Mouse (Mus musculus) hindbrain, postnatal 0 days (tissue): ENCODE measurements around the gene Bri3bp. TPM values are rescaled to one million over a fixed set of nuclear protein-coding genes. Genes with fewer than 3 reads are reported as not detected.

Experiments
- ATAC-seq: fragments of 200-750 bp; cut with Nextera tagmentation; 2 replicates; pipeline ENCODE4 v1.8.0; 2017; ENCODE audit warnings: mild to moderate bottlenecking, moderate TSS enrichment, moderate library complexity
- DNase-seq: peaks from one replicate; pipeline ENCODE4 v3.0.0-alpha.2; 2015; ENCODE audit warnings: low spot score
- H3K27ac ChIP-seq: fragments of 300-500 bp; sonication (generic); 2 replicates; pipeline ENCODE4 v1.5.1; 2014; ENCODE audit warnings: mild to moderate bottlenecking
- H3K27me3 ChIP-seq: fragments of 300-500 bp; sonication (generic); 2 replicates; pipeline ENCODE4 v1.6.1; 2014; ENCODE audit warnings: low read length, mixed read lengths; ENCODE audit not compliant: insufficient read depth
- H3K36me3 ChIP-seq: fragments of 300-500 bp; sonication (generic); 2 replicates; pipeline ENCODE4 v1.6.1; 2014; ENCODE audit warnings: low read length, mixed read lengths; ENCODE audit not compliant: insufficient read depth
- H3K4me1 ChIP-seq: fragments of 300-500 bp; sonication (generic); 2 replicates; pipeline ENCODE4 v1.6.1; 2014; ENCODE audit warnings: antibody characterized with exemption, low read length, mixed read lengths; ENCODE audit not compliant: insufficient read depth
- H3K4me2 ChIP-seq: fragments of 300-500 bp; sonication (generic); 2 replicates; pipeline ENCODE4 v1.6.1; 2014; ENCODE audit warnings: low read depth, mild to moderate bottlenecking, low read length, moderate library complexity, mixed read lengths
- H3K4me3 ChIP-seq: fragments of 300-500 bp; sonication (generic); 2 replicates; pipeline ENCODE4 v1.5.1; 2014; ENCODE audit warnings: low read length
- H3K9ac ChIP-seq: fragments of 300-500 bp; sonication (generic); replicated peaks from 2 replicates; pipeline ENCODE4 v1.6.1; 2014; ENCODE audit warnings: mild to moderate bottlenecking, low read length, moderate library complexity, mixed read lengths
- H3K9me3 ChIP-seq: fragments of 300-500 bp; sonication (generic); 2 replicates; pipeline ENCODE4 v1.6.1; 2016; ENCODE audit warnings: low read length, mixed read lengths
- CTCF ChIP-seq: IDR thresholded peaks from 2 replicates; pipeline ENCODE4 v1.5.1; 2016; ENCODE audit warnings: antibody characterized with exemption, control low read depth, low read depth
- WGBS: fragments of 180-500 bp; shearing (Covaris S2); extraction: QIAGEN DNeasy Blood & Tissue Kit; methylation state at CpG from one replicate; pipeline ENCODE4 v1.1.7; 2014; 5-methylcytosine and 5-hydroxymethylcytosine counted together
- polyA plus RNA-seq: library from polyadenylated mRNA; unstranded; fragments of >200 nt; fragmentation: Nextera tagmentation; extraction: Ambion mirVana; gene quantifications from 2 replicates; pipeline ENCODE4 v1.2.1, GENCODE M21; 2015
- total RNA-seq: library from RNA; depleted of rRNA; stranded (reverse); fragments of >200 nt; gene quantifications from 2 replicates; pipeline ENCODE4 v1.2.3, GENCODE M21; 2014

The Bri3bp gene
- total and polyA plus RNA-seq, 2 experiments from 2014 or later, result 44.2 to 91.2 TPM

DNA sequence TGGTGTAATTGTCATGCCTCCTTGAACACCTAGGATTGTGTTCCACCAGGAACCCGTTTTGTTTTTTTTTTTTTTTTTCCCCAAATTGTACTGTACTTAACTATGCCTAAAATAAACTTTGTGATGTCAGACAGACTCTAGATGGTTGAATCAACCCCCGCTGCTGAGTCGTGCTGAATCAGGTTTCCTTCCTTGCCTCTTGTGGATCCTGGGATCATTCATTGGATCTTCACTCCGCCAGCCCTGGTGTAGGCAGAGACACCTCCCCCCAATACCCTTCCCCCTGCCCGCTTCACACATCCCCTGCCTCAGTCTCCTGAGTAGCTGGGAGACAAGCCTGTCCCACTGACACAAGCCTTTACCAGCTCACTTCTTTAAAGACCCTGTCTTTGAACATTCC lies 7.9 kb downstream of the Bri3bp start:
- H3K27ac ChIP-seq, result no peak overlapping the region
- peaks cover 10% of the 10 kb centered on the region for H3K36me3 ChIP-seq
- 89% methylated on average over 5 of the region's 5 CpGs for WGBS
- H3K9ac ChIP-seq, result no peak overlapping the region
- no peaks in the 10 kb centered on the region for H3K27me3 ChIP-seq
- no peak overlapping the region for H3K4me2 ChIP-seq
- no peaks in the 10 kb centered on the region for H3K4me1 ChIP-seq
- H3K4me3 ChIP-seq, result no peak overlapping the region
- H3K9me3 ChIP-seq, result no peaks in the 10 kb centered on the region
- ATAC-seq (no peak), DNase-seq (no peak)
- no peak for TF ChIP-seq CTCF

DNA sequence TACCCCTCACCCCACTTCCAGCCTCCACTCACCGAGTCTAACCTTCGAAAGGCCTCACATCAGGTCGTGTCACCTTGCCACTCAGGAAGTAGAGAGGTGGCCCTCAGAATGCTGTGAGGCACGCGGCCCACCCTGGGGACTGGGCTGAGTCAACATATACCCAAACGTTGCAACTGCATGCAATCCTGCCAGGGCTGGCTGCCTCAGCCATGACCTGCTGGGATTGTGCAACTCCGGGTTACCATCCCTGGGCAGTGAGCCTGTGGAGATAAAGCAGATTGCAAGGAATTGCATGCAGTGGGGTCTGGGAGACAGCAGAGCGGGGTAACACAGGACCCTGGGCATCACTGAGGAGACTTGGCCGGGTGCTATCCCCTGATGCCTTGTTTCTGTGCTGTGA lies 11.2 kb downstream of the Bri3bp start:
- no peak overlapping the region for H3K4me3 ChIP-seq
- ATAC-seq, result no peak

DNA sequence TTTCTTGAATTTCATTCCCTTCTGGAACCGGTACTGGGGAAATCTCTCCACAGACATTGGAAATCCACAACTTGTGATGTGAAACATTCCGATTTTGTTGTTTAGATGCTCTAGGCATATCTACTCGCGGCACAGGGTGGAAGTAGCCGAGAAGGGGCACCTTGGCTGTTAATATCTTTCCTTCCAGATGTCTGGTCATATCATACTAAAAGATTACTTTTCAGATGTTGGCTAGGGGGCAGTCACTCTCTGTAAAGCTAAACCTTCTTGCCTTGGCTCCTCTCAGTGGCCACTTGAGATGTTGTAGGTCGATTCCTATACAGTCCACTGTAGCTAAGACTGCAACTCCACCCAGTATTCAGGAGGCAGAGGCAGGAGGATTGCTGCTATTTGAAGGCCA lies 14.7 kb downstream of the Bri3bp start:
- Histone ChIP-seq H3K27ac (no peak overlapping the region), H3K36me3 (peaks cover 23% of the 10 kb centered on the region), H3K9me3 (no peaks in the 10 kb centered on the region), H3K4me1 (no peaks in the 10 kb centered on the region), H3K4me3 (no peak overlapping the region), H3K9ac (no peak overlapping the region), H3K27me3 (no peaks in the 10 kb centered on the region), H3K4me2 (no peak overlapping the region)
- no peak for DNase-seq
- peak; percentile 5; the same call in 1 of the 2 replicates for TF ChIP-seq CTCF
- no peak for ATAC-seq
- 97% methylated on average over 6 of the region's 6 CpGs for WGBS

More for the DNA sequence above, 11.2 kb downstream of the Bri3bp start:
- peaks cover 23% of the 10 kb centered on the region for H3K36me3 ChIP-seq
- H3K4me2 ChIP-seq, result no peak overlapping the region
- no peaks in the 10 kb centered on the region for H3K9me3 ChIP-seq
- no peak overlapping the region for H3K9ac ChIP-seq
- no peaks in the 10 kb centered on the region for H3K4me1 ChIP-seq
- WGBS, result 91% methylated on average over 9 of the region's 9 CpGs
- no peak for DNase-seq
- H3K27me3 ChIP-seq, result no peaks in the 10 kb centered on the region
- TF ChIP-seq CTCF, result no peak
- H3K27ac ChIP-seq, result no peak overlapping the region

DNA sequence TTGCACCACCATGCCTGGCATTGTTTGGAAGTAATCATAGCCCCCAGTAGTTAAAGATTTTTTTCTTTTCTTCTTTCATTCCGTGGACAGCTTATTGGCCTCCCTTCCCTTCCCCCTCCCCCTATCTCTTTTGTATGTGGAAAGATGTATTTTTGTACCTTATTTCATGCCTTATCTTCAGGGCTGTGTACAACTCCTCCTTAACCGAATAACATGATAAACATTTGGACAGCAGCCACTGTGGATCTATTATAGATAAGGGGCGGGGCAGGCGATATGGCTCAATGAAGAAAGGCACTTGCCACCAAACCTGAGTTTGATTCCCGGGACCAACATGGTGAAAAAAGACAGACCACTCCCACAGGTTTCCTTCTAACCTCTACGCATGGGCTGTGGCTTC lies 16.2 kb downstream of the Bri3bp start:
- Histone ChIP-seq H3K4me3 (no peak overlapping the region), H3K4me1 (no peaks in the 10 kb centered on the region), H3K9me3 (no peaks in the 10 kb centered on the region), H3K4me2 (no peak overlapping the region), H3K27me3 (no peaks in the 10 kb centered on the region), H3K9ac (no peak overlapping the region), H3K27ac (no peak overlapping the region), H3K36me3 (peaks cover 17% of the 10 kb centered on the region; the same call in 1 of the 2 replicates)
- TF ChIP-seq CTCF, result no peak
- no peak for ATAC-seq
- 94% methylated on average over 6 of the region's 6 CpGs for WGBS
- no peak for DNase-seq

DNA sequence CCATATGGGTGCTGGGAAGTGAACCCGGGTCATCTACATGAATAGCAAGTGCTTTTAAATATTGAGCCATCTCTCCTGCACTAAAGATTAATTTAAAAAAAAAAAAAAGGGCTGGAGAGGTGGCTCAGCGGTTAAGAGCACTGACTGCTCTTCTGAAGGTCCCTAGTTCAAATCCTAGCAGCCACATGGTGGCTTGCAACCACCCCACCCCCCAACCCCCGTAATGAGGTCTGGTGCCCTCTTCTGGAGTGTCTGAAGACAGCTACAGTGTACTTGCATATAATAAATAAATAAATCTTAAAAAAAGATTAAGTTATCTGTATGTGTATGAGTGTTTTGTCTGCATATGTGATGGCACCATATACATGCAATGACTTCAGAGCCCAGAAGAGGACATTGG lies 19.2 kb downstream of the Bri3bp start:
- Histone ChIP-seq H3K4me1 (0 out of 2 replicates have a peak, but pooled peaks cover 5% of the 10 kb centered on the region), H3K27ac (no peak overlapping the region), H3K36me3 (0 out of 2 replicates have a peak, but pooled peaks cover 4% of the 10 kb centered on the region), H3K27me3 (no peaks in the 10 kb centered on the region), H3K4me3 (no peak overlapping the region), H3K9me3 (no peaks in the 10 kb centered on the region), H3K9ac (no peak overlapping the region), H3K4me2 (no peak overlapping the region)
- DNase-seq, result no peak
- 84% methylated on average over 3 of the region's 3 CpGs for WGBS
- TF ChIP-seq CTCF, result 0 out of 2 replicates have a peak, but pooled peaks have one; percentile 22
- no peak for ATAC-seq

DNA sequence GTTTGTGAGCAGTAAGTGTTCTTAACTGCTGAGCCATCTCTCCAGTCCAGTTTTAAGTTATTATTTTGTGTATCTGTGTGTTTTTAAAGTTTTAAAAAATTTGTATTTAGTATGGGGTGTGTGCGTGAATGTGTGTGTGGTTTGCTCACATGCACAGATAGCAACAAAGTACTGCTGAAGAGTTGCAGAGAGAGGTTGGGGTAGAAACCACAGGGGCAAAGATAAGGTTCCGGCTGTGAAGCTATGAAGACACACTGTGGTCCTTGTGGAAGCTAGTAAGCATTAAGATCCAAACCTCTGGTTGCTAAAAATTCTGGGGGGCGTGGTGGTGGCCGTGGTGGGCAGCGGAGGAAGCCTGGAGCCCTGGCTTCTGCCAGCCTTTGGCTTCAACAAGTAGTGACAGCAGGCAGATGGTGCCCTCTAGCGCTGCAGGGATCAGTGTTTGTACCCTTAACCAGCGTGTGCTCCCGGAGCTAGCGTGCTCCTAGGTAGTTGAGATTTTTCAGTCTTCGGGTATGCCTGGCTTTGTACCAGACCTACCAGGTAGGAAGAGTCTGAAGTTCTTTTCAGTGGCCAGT lies 20.6 kb downstream of the Bri3bp start:
- Histone ChIP-seq H3K4me2 (no peak overlapping the region), H3K36me3 (no peaks in the 10 kb centered on the region), H3K4me1 (0 out of 2 replicates have a peak, but pooled peaks cover 5% of the 10 kb centered on the region), H3K27ac (no peak overlapping the region), H3K9ac (no peak overlapping the region), H3K4me3 (no peak overlapping the region), H3K9me3 (no peaks in the 10 kb centered on the region), H3K27me3 (no peaks in the 10 kb centered on the region)
- ATAC-seq (no peak), DNase-seq (peak; percentile 55)
- TF ChIP-seq CTCF, result peak; percentile 59
- WGBS, result 46% methylated on average over 10 of the region's 10 CpGs

DNA sequence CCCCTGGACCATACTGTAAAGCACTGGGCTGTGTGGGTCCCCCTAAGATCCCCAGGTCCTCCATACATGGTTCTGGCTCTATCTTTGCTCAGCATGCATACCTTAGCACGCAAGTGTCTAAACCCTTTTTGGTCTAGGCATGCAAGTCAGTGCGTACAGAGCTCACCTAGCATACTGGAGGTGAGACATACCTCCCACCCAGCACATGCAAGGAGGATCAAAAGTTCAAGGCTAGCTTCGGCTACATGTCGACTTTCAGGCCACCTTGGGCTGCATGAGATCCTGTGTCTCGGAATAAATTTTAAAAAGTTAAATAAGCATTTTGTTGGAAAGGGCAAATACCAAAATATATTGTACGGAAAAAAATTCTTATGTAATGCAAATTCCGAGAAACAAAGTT lies 23.8 kb downstream of the Bri3bp start:
- WGBS, result 39% methylated on average over 7 of the region's 7 CpGs
- no peak for ATAC-seq
- H3K36me3 ChIP-seq, result no peaks in the 10 kb centered on the region

More for the DNA sequence above, 23.8 kb downstream of the Bri3bp start:
- H3K4me3 ChIP-seq, result peak overlapping the region; percentile 31
- H3K4me1 ChIP-seq, result 0 out of 2 replicates have a peak, but pooled peaks cover 5% of the 10 kb centered on the region
- TF ChIP-seq CTCF, result no peak
- H3K27me3 ChIP-seq, result no peaks in the 10 kb centered on the region
- peak overlapping the region; percentile 52 for H3K4me2 ChIP-seq
- H3K27ac ChIP-seq, result no peak overlapping the region; the same call in 1 of the 2 replicates
- DNase-seq, result no peak
- no peak overlapping the region for H3K9ac ChIP-seq
- H3K9me3 ChIP-seq, result no peaks in the 10 kb centered on the region
